Mouse (Mus musculus) midbrain, embryonic 11.5 days (tissue): ENCODE results near the gene Dppa1. TPM values are rescaled to one million over a fixed set of nuclear protein-coding genes. Genes with fewer than 3 reads are reported as not detected.
A peak's percentile ranks its signal among the peaks of the same experiment; 100 is the strongest.
"Not testable (repeated sequence)": the region's sequence is repeated elsewhere in the genome, so short reads cannot be mapped to it uniquely, and the experiment has no call there.

ENCODE experiments used
- ATAC-seq: fragments of 200-750 bp; cut with Nextera tagmentation; 2 replicates; pipeline ENCODE4 v1.8.0; 2017; ENCODE audit warnings: moderate TSS enrichment, moderate library complexity; ENCODE audit not compliant: low FRiP score
- DNase-seq: peaks from one replicate; pipeline ENCODE4 v3.0.0; 2015; ENCODE audit warnings: low spot score; ENCODE audit errors: missing footprints
- H3K27ac ChIP-seq: fragments of 300-500 bp; sonication (generic); 2 replicates; pipeline ENCODE4 v1.5.1; 2014; ENCODE audit warnings: low read depth, low read length
- H3K27me3 ChIP-seq: fragments of 300-500 bp; sonication (generic); 2 replicates; pipeline ENCODE4 v1.6.1; 2014; ENCODE audit warnings: mild to moderate bottlenecking, low read length, moderate library complexity, mixed read lengths; ENCODE audit not compliant: control insufficient read depth, insufficient read depth
- H3K36me3 ChIP-seq: fragments of 300-500 bp; sonication (generic); 2 replicates; pipeline ENCODE4 v1.6.1; 2014; ENCODE audit warnings: mild to moderate bottlenecking, low read length, moderate library complexity, mixed read lengths; ENCODE audit not compliant: control insufficient read depth, insufficient read depth
- H3K4me1 ChIP-seq: fragments of 300-500 bp; sonication (generic); 2 replicates; pipeline ENCODE4 v1.6.1; 2014; ENCODE audit warnings: low read length; ENCODE audit not compliant: control insufficient read depth, insufficient read depth
- H3K4me2 ChIP-seq: fragments of 300-500 bp; sonication (generic); 2 replicates; pipeline ENCODE4 v1.6.1; 2014; ENCODE audit warnings: mild to moderate bottlenecking, moderate library complexity
- H3K4me3 ChIP-seq: fragments of 300-500 bp; sonication (generic); 2 replicates; pipeline ENCODE4 v1.5.1; 2014; ENCODE audit warnings: low read depth, low read length
- H3K9ac ChIP-seq: fragments of 300-500 bp; sonication (generic); 2 replicates; pipeline ENCODE4 v1.6.1; 2014; ENCODE audit warnings: low read length
- H3K9me3 ChIP-seq: fragments of 300-500 bp; sonication (generic); 2 replicates; pipeline ENCODE4 v1.6.1; 2016; ENCODE audit warnings: low read length; ENCODE audit not compliant: control insufficient read depth
- WGBS: fragments of 180-500 bp; shearing (Covaris S2); extraction: QIAGEN DNeasy Blood & Tissue Kit; methylation state at CpG from one replicate; pipeline ENCODE4 v1.1.7; 2014; 5-methylcytosine and 5-hydroxymethylcytosine counted together
- polyA plus RNA-seq: library from polyadenylated mRNA; unstranded; fragments of >200 nt; fragmentation: Nextera tagmentation; extraction: Ambion mirVana; gene quantifications from 2 replicates; pipeline ENCODE4 v1.2.1, GENCODE M21; 2014

The Dppa1 gene
- polyA plus RNA-seq, 1 experiment from 2014 or later, result not detected

GRCm38 (mm10) chr11:46635516-46635915 lies 6.5 kb upstream of the Dppa1 start:
- not testable (repeated sequence) for H3K9ac ChIP-seq

GRCm38 (mm10) chr11:46631635-46632034 lies 2.6 kb upstream of the Dppa1 start:
- H3K4me2 ChIP-seq, result no peak overlapping the region

More at GRCm38 (mm10) chr11:46635516-46635915, 6.5 kb upstream of the Dppa1 start:
- not testable (repeated sequence) for H3K4me1 ChIP-seq, H3K36me3 ChIP-seq, ATAC-seq, H3K4me2 ChIP-seq, H3K27ac ChIP-seq, H3K9me3 ChIP-seq, H3K27me3 ChIP-seq, H3K4me3 ChIP-seq, DNase-seq
- WGBS, result 81% methylated on average over 4 of the region's 4 CpGs

GRCm38 (mm10) chr11:46620414-46621168 lies 8.5 kb downstream of the Dppa1 start:
- 73% methylated on average over 7 of the region's 7 CpGs for WGBS

More at GRCm38 (mm10) chr11:46631635-46632034, 2.6 kb upstream of the Dppa1 start:
- WGBS, result 35% methylated on average over 3 of the region's 3 CpGs
- H3K36me3 ChIP-seq, result no peaks in the 10 kb centered on the region
- H3K9me3 ChIP-seq, result no peaks in the 10 kb centered on the region
- DNase-seq (no peak), ATAC-seq (peak; percentile 63; the same call in 1 of the 2 replicates)
- H3K27ac ChIP-seq, result no peak overlapping the region
- no peak overlapping the region for H3K9ac ChIP-seq
- no peaks in the 10 kb centered on the region for H3K27me3 ChIP-seq
- no peak overlapping the region for H3K4me3 ChIP-seq
- no peaks in the 10 kb centered on the region for H3K4me1 ChIP-seq

GRCm38 (mm10) chr11:46619929-46620328 lies 9.1 kb downstream of the Dppa1 start:
- no peak overlapping the region for H3K4me2 ChIP-seq
- no peak for ATAC-seq
- H3K4me3 ChIP-seq, result no peak overlapping the region
- no peaks in the 10 kb centered on the region for H3K36me3 ChIP-seq
- H3K9ac ChIP-seq, result no peak overlapping the region
- no peaks in the 10 kb centered on the region for H3K27me3 ChIP-seq
- no peaks in the 10 kb centered on the region for H3K9me3 ChIP-seq
- 84% methylated on average over 1 of the region's 1 CpGs for WGBS
- no peak overlapping the region for H3K27ac ChIP-seq
- DNase-seq, result no peak
- H3K4me1 ChIP-seq, result no peaks in the 10 kb centered on the region

More at GRCm38 (mm10) chr11:46620414-46621168, 8.5 kb downstream of the Dppa1 start:
- no peak overlapping the region for H3K4me3 ChIP-seq
- H3K27me3 ChIP-seq, result no peaks in the 10 kb centered on the region
- DNase-seq, result no peak
- no peaks in the 10 kb centered on the region for H3K36me3 ChIP-seq
- H3K9me3 ChIP-seq, result no peaks in the 10 kb centered on the region
- no peak overlapping the region for H3K9ac ChIP-seq
- ATAC-seq, result no peak
- H3K4me1 ChIP-seq, result no peaks in the 10 kb centered on the region
- no peak overlapping the region for H3K27ac ChIP-seq
- H3K4me2 ChIP-seq, result no peak overlapping the region

GRCm38 (mm10) chr11:46592416-46592815 lies 36.6 kb downstream of the Dppa1 start:
- DNase-seq (no peak), ATAC-seq (no peak)
- Histone ChIP-seq H3K27me3 (no peaks in the 10 kb centered on the region), H3K9me3 (no peaks in the 10 kb centered on the region), H3K4me1 (no peaks in the 10 kb centered on the region), H3K4me3 (no peak overlapping the region), H3K36me3 (no peaks in the 10 kb centered on the region), H3K9ac (no peak overlapping the region), H3K27ac (no peak overlapping the region), H3K4me2 (no peak overlapping the region)
- WGBS, result 81% methylated on average over 2 of the region's 2 CpGs

- H3K4me3 ChIP-seq, result no peak overlapping the region
- WGBS, result 81% methylated on average over 5 of the region's 5 CpGs
- no peak overlapping the region for H3K9ac ChIP-seq
- no peak overlapping the region for H3K4me2 ChIP-seq
- no peaks in the 10 kb centered on the region for H3K36me3 ChIP-seq
- H3K4me1 ChIP-seq, result no peaks in the 10 kb centered on the region
- no peak overlapping the region for H3K27ac ChIP-seq
- H3K27me3 ChIP-seq, result no peaks in the 10 kb centered on the region
- DNase-seq (no peak), ATAC-seq (no peak)
- no peaks in the 10 kb centered on the region for H3K9me3 ChIP-seq
Observed at GRCm38 (mm10) chr11:46582741-46583140, 46.3 kb downstream of the Dppa1 start.

- no peaks in the 10 kb centered on the region for H3K9me3 ChIP-seq
- no peaks in the 10 kb centered on the region for H3K4me1 ChIP-seq
- WGBS, result 82% methylated on average over 3 of the region's 3 CpGs
- no peak overlapping the region for H3K4me2 ChIP-seq
- no peak overlapping the region for H3K27ac ChIP-seq
- no peak for ATAC-seq
- H3K27me3 ChIP-seq, result no peaks in the 10 kb centered on the region
- H3K4me3 ChIP-seq, result no peak overlapping the region
- H3K36me3 ChIP-seq, result no peaks in the 10 kb centered on the region
- no peak for DNase-seq
- no peak overlapping the region for H3K9ac ChIP-seq
Observed at GRCm38 (mm10) chr11:46580428-46580827, 48.6 kb downstream of the Dppa1 start.

GRCm38 (mm10) chr11:46578771-46579281 lies 50.2 kb downstream of the Dppa1 start:
- no peaks in the 10 kb centered on the region for H3K4me1 ChIP-seq
- H3K4me3 ChIP-seq, result no peak overlapping the region
- ATAC-seq (no peak), DNase-seq (no peak)
- H3K4me2 ChIP-seq, result no peak overlapping the region
- H3K36me3 ChIP-seq, result no peaks in the 10 kb centered on the region
- H3K9ac ChIP-seq, result no peak overlapping the region
- no peaks in the 10 kb centered on the region for H3K27me3 ChIP-seq
- H3K27ac ChIP-seq, result no peak overlapping the region
- WGBS, result 72% methylated on average over 5 of the region's 5 CpGs
- H3K9me3 ChIP-seq, result no peaks in the 10 kb centered on the region

GRCm38 (mm10) chr11:46571327-46571726 lies 57.7 kb downstream of the Dppa1 start, which contains the start of gene BC053393:
Gene BC053393, plus strand, starts transcription at chr11:46571536.
- Histone ChIP-seq H3K27ac (no peak within 1 kb of the TSS), H3K4me2 (no peak within 1 kb of the TSS), H3K4me1 (no peaks in the 10 kb centered on the region), H3K9ac (no peak within 1 kb of the TSS), H3K36me3 (no peaks in the 10 kb centered on the region), H3K4me3 (no peak within 1 kb of the TSS), H3K27me3 (no peaks in the 10 kb centered on the region), H3K9me3 (no peaks in the 10 kb centered on the region)
- DNase-seq, result no peak
- WGBS, result 88% methylated on average over 1 of the region's 1 CpGs
- no peak for ATAC-seq
